Mouse (Mus musculus): ENCODE results near the gene Zbtb3. TPM values are rescaled to one million over a fixed set of nuclear protein-coding genes. Genes with fewer than 3 reads are reported as not detected.

Gene Zbtb3
- total RNA-seq (2021) = 1 to 10 TPM; 1.4 to 1.5 TPM
- long read RNA-seq, experiment 1, partial matches to known transcripts = 0 of 2 reads
- long read RNA-seq, experiment 1, other reads (novel, unspliced or antisense) = 2 of 2 reads
- long read RNA-seq, experiment 2, partial matches to known transcripts = 0 of 4 reads
- long read RNA-seq, experiment 2, other reads (novel, unspliced or antisense) = 3 of 4 reads

GRCm38 (mm10) chr19:8802130-8802821, at the start of gene Zbtb3:
Gene Zbtb3 (plus strand): TSS chr19:8802555.
- peak; percentile 72 to 88 for DNase-seq (ENCODE audit: low spot score in 2 of 2)

GRCm38 (mm10) chr19:8755652-8756051, 46.7 kb upstream of the Zbtb3 start:
- DNase-seq (ENCODE audit: low spot score in 2 of 2) = no peak

- DNase-seq (ENCODE audit: low spot score in 2 of 2) = peak; percentile 91 to 95
These were observed 45.5 kb upstream of the Zbtb3 start, which contains the start of gene Nxf1 for GRCm38 (mm10) chr19:8756635-8757387. Gene Nxf1 (plus strand): TSS chr19:8757073.

- DNase-seq (ENCODE audit: low spot score in 2 of 2) = no peak
These were observed 44.8 kb upstream of the Zbtb3 start for GRCm38 (mm10) chr19:8757471-8757998.

- DNase-seq (ENCODE audit: low spot score in 2 of 2) = no peak
These were observed 43.5 kb upstream of the Zbtb3 start for GRCm38 (mm10) chr19:8758899-8759298.

DNA sequence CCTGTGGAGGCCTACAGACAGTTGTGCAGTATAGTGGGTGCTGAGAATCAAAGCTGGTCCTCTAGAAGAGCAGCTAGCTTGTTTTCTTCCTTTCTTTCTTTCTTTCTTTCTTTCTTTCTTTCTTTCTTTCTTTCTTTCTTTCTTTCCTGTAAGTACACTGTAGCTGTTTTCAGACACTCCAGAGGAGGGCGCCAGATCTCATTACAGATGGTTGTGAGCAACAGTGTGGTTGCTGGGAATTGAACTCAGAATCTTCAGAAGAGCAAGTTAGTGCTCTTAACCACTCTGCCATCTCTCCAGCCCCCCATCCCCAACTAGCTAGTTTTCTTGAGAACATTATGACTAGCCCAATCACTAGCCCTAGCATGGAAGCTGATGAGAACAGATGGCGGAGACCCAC, 41.6 kb upstream of the Zbtb3 start:
- no peak for DNase-seq (ENCODE audit: low spot score in 2 of 2)

- DNase-seq (ENCODE audit: low spot score in 2 of 2) = no peak
These were observed 39.1 kb upstream of the Zbtb3 start for GRCm38 (mm10) chr19:8763276-8763675.

DNA sequence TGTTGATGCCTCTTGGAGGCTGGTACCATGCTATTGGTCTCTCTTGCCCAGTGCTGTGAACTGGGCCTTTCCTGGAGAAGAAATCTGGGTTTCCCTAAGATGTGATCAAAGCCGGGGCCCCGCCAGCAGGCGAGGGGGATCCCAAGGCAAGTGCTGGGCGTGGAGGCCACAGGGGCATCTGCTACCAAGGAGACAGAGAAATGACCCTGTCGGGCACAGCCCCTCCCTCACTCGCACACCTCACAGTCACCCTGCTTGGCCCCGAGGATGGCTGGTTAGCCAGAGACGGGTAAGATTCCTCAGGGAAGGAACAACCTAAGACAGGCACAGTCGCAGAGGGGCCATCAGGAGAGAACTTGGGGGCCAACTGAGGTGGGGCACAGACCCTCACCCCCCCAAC, 36.8 kb upstream of the Zbtb3 start:
- DNase-seq (ENCODE audit: low spot score in 2 of 2) = no peak

GRCm38 (mm10) chr19:8770567-8771270, 31.6 kb upstream of the Zbtb3 start, which contains the start of gene Tmem223:
Gene Tmem223 (plus strand): TSS chr19:8770996.
- peak; percentile 63 to 79 for DNase-seq (ENCODE audit: low spot score in 2 of 2)

- no peak for DNase-seq (ENCODE audit: low spot score in 2 of 2)
These were observed 29.4 kb upstream of the Zbtb3 start for GRCm38 (mm10) chr19:8772996-8773395.

GRCm38 (mm10) chr19:8773409-8773808, 28.9 kb upstream of the Zbtb3 start:
- DNase-seq (ENCODE audit: low spot score in 2 of 2) = no peak

DNA sequence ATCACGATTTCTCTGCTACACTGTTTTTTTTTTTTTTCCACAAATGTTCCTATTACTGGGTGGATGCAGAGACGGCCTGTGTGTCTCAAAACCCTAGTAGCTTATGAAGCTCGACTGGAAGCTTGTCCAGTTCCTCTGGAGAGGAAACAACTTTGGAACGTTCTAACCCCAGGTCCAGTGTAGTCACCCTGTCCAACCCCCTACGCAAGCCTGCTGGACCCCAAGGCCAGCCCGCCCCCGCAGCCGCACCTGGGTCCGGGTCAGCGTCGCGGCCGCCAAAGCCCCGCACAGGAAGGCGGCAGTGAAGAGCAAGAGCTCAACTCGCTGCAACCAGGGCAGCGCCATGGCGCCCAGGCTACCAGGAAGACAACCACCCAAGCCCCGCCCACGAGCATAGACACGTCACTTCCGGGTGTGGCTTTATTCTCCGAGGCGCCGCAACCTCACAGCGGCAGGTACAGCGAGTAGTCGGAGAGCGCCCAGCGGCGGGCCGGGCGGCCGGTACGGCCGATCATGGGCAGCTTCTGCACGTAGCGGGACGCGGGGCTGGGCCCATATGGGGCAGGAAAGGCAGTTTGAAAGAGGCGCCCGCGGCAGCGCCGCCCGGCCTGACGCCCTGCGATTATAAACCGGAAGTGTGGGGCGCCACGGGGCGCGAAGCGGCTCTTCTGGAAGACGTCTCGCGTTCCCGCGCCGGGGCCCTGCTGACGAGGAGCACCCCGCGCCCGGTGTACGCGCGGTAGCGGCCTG, 28.1 kb upstream of the Zbtb3 start, which contains the start of gene Tmem179b:
TSS of gene Tmem179b (minus strand) at position 382 of the 750 bp plus-strand sequence.
- peak; percentile 91 to 97 for DNase-seq (ENCODE audit: low spot score in 2 of 2)

DNA sequence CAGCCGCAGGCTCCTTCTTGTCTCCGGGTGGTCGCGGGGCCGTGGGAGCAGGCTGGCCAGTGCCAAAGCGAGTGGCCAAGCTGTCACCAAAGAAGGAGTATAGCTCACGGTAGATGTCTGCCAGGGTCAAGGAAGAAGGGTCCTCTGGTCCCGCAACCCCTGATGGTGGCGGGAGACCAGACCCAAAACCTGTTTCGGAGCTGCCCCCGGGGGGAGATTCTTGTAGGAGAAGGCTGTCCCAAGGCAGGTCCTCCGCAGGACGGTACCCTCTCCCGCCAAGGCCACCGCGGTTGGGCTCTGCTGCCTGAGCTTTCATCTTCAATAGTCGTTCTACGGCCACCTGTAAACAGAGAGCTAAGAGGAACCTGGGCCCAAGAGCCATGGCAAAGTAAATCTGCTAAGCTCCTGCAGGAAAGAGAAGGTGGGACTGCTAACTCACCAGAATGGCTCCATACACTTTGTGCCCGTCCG, 27.4 kb upstream of the Zbtb3 start:
- DNase-seq (ENCODE audit: low spot score in 2 of 2) = no peak

- DNase-seq (ENCODE audit: low spot score in 2 of 2) = peak; percentile 54 to 86
These were observed 16.2 kb upstream of the Zbtb3 start, which contains the start of gene Taf6l for GRCm38 (mm10) chr19:8786008-8786781. Gene Taf6l (minus strand): TSS chr19:8786417.

GRCm38 (mm10) chr19:8788521-8788920, 13.8 kb upstream of the Zbtb3 start:
- no peak for DNase-seq (ENCODE audit: low spot score in 2 of 2)

DNA sequence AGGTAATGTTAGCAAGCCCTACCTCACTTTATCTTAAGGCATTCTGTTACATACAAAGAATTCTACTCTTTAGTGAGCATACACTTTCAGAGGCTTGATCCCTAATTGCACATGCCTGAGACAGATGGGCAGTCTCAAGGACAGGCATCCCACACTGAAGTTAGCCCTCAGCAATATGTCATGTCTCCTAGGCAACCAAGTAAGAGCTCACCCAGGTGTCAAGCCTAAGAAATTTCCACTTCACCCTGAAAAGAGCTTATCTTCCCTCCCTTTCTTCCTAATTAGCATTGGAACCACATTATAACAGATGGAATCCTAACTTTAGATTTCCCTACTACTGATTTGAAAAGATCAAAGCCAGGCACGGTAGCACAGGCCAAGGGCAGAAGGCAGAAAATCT, 13.2 kb upstream of the Zbtb3 start:
- no peak for DNase-seq (ENCODE audit: low spot score in 2 of 2)

- DNase-seq (ENCODE audit: low spot score in 2 of 2) = no peak
These were observed 12.2 kb upstream of the Zbtb3 start for GRCm38 (mm10) chr19:8790171-8790570.

- peak; percentile 79 to 86 for DNase-seq (ENCODE audit: low spot score in 2 of 2)
These were observed 4.0 kb upstream of the Zbtb3 start, which contains the start of gene Polr2g for GRCm38 (mm10) chr19:8798264-8798946. Gene Polr2g (minus strand): TSS chr19:8798577.

GRCm38 (mm10) chr19:8798947-8799315, 3.4 kb upstream of the Zbtb3 start:
- DNase-seq (ENCODE audit: low spot score in 2 of 2) = no peak
